Mouse (Mus musculus) liver, adult 2 months (tissue): Measurements from ENCODE around the gene Uqcc2.

Experiments used
- CTCF ChIP-seq: fragments of 200-500 bp; IDR thresholded peaks from 2 replicates; pipeline ENCODE4 v1.5.1; 2011; ENCODE audit warnings: low read depth, low read length, control low read depth
- POLR2A ChIP-seq: fragments of 200-500 bp; IDR thresholded peaks from 2 replicates; pipeline ENCODE4 v1.6.1; 2011; ENCODE audit warnings: low read length, control low read depth; ENCODE audit not compliant: insufficient read depth; ENCODE audit errors: extremely low read depth

- TF ChIP-seq POLR2A (no peak), CTCF (no peak)
Measured at GRCm38 (mm10) chr17:27160905-27161304, 27.2 kb upstream of the Uqcc2 start.
